Mouse (Mus musculus): ENCODE results near the gene Elf2.
A peak's percentile ranks its signal among the peaks of the same experiment; 100 is the strongest.

DNA sequence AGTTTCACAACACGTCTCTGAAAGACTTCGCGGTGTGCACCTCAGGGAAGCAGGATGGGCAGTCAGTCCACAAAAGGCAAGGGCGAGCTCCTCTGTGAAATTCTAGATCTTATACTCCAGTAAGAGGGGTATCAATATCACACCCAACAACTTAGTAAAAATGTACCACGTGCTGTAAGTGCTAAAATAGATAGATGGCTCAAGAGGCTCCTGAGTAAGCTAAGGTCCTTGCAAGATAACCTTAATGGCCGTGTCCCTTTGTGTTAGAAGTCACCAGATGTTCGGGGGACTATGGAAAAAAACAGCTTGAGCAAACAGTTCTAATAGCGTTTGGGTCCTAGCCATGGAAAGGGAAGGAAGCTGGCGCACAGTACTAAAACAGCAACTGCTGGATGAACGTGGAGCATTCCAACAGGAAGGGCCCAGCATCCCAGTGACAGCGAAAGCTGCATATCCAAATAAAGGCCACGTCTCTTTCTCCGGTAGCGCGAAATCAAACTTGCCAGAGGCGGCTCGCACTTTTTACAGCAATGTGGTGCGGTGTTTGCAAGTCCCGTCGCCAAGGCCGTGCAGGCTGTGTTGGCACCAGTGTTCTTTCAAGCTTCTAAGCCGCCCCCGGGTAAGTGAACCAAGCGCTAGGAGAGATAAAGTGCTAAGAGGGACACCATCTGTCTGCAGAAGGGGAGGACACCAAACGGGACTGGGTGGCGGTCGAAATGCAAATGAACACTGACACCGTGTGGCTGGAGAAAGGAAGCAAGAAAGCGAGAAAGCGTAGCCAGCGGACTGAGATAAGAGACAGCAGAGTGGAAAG is 24.4 kb upstream of the Elf2 start:
- no peak for TF ChIP-seq POLR2A (IDR thresholded peaks at IDR 0.05; ENCODE audit: low read depth, low read length)
- TF ChIP-seq CTCF (IDR thresholded peaks at IDR 0.05; ENCODE audit: extremely low read depth, insufficient read length, insufficient replicate concordance, low read depth, low read length) = peak; percentile 84; the same call in 1 of the 2 replicates
